Mouse (Mus musculus) gonadal fat pad, adult 2 months (tissue): Measurements from ENCODE around the gene Efcab5. TPM values are rescaled to one million over a fixed set of nuclear protein-coding genes. Genes with fewer than 3 reads are reported as not detected.

Experiments
- DNase-seq: peaks from one replicate; pipeline ENCODE4 v3.0.0-alpha.2; 2012; ENCODE audit warnings: low read depth
- polyA plus RNA-seq: library from polyadenylated mRNA; depleted of rRNA; stranded (reverse); fragments of >200 nt; gene quantifications from 2 replicates; pipeline ENCODE4 v1.2.3, GENCODE M21; 2012; rRNA removed

The Efcab5 gene
- 1.0 and 1.2 TPM in 2 replicates for polyA plus RNA-seq

GRCm38 (mm10) chr11:77188868-77189267, at the start of gene Efcab5:
Gene Efcab5 (minus strand): TSS chr11:77188968.
- DNase-seq = no peak

- DNase-seq = no peak
Observed at GRCm38 (mm10) chr11:77235267-77235666, 46.5 kb upstream of the Efcab5 start.

DNA sequence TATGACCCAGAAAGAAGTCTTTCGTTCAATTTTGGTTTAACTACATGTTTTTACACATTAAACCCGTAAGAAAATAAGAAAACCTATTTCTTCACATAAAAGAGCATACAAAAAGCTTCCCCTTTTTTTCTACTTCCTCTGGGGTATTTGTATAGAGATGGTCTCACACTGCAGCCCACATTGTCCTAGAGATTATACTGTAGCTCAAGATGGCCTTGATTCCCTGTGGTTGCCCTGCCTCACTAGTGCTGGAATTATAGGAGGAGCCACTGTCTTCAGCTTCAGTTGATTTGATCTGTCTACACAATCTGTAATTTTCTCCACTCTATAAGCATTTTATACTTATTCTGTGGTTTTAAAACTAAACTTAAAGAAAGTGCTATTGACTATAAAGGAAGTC, 42.7 kb upstream of the Efcab5 start:
- no peak for DNase-seq

DNA sequence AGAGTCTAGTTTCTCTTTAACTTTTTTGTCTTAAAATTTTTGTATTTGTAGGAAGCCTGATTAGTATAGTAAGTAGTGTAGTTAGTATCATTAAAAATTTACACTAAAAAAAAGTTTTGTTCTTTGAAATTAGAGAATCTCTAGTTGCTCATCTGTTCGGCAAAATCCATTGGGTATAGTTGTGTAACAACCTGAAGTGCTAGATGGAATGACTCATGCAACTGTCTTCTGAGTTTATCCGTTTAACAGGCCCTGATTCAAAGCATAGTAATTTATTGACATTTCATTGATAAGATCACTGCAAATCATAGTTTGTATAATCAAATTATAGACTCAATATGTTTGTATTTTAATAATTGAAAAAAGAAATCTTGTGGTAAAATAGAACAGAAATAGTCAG, 42.0 kb upstream of the Efcab5 start:
- DNase-seq = no peak

DNA sequence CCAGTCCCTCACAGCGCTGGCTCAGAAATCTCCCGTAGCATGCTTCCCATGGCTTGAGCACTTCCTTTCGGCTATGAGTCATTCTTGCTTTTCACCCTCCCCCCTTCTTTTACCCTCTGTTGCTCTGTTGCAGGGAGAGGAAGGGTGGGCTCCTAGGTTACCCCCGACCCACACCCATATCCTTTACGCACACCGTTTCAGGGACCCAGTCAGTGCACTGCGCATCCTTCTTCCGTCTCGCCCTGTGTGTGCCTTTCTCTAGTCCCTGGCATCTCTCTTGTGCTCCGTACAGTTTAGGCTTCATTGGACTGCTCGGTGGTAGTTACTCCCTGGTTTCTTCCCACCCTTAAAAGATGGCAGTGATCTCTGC, 28.0 kb upstream of the Efcab5 start:
- no peak for DNase-seq

- no peak for DNase-seq
Observed at GRCm38 (mm10) chr11:77215951-77216760, 27.4 kb upstream of the Efcab5 start, which contains the start of gene Ssh2. Gene Ssh2 (plus strand): TSS chr11:77216287.

DNA sequence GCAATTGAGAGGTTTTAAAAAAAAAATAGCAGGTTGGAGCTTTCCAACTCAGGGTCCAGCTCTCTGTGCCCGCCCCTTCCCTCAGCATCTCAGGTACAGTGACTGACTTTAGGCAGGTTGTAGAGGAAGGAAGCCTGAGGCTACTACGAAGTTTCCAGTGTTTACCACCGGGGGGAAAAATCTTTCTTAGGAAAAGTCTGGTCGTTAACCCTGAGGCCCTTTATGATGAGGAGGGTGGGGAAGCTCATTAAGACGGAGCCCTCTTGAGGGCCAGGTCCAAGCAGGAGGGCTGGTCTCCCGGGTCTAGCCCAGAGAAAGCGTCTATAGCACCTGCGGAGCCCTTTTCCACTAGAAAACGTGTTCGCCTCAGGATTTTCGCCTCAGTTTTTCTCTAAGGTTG, 26.7 kb upstream of the Efcab5 start:
- no peak for DNase-seq

GRCm38 (mm10) chr11:77214755-77215154, 26.0 kb upstream of the Efcab5 start:
- DNase-seq = no peak

DNA sequence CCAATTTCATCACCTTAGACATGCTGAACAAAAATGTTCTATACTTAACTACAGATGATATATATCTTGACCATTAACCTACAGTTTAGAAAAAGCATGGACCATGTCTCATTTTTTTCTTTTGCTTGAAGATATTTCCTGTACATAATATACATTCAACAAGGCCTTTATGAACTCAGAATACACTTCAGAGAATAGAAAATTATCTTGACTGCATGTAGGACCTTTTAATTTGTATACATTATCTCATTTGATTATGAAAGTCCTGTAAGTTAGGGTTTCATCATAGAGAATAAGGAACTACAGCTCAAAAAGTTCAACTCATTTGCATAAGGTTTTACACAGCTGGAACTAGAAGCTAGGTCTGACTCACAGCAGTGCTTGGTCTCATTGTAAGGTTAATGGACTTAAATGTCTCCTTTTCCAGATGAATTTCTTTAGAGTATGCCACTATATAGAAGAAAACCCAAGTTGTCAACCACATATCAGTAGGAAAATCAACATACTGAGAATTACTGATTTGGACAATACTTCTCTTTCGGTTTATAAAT, 25.4 kb upstream of the Efcab5 start:
- DNase-seq = no peak

DNA sequence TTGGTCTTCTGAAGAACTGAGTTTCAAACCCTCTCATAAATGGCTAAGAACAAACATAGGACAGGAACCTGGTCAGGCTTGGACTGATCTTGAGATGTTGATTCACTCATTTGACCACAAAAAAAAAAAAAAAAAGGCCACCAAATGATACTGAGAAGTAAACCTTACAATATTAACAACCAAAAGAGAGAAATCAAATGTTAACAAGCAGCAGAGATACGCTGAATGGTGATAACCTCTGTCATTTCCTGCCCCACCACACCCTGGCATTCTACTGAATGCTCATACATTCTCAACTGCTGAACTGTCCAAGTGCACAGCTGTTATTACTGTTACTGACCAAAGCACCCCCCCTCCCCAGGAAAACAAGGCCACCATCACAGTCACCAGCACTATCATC, 11.9 kb upstream of the Efcab5 start:
- DNase-seq = no peak

- no peak for DNase-seq
Observed at GRCm38 (mm10) chr11:77199636-77200035, 10.9 kb upstream of the Efcab5 start.

GRCm38 (mm10) chr11:77196181-77197143, 7.7 kb upstream of the Efcab5 start:
- DNase-seq = no peak

DNA sequence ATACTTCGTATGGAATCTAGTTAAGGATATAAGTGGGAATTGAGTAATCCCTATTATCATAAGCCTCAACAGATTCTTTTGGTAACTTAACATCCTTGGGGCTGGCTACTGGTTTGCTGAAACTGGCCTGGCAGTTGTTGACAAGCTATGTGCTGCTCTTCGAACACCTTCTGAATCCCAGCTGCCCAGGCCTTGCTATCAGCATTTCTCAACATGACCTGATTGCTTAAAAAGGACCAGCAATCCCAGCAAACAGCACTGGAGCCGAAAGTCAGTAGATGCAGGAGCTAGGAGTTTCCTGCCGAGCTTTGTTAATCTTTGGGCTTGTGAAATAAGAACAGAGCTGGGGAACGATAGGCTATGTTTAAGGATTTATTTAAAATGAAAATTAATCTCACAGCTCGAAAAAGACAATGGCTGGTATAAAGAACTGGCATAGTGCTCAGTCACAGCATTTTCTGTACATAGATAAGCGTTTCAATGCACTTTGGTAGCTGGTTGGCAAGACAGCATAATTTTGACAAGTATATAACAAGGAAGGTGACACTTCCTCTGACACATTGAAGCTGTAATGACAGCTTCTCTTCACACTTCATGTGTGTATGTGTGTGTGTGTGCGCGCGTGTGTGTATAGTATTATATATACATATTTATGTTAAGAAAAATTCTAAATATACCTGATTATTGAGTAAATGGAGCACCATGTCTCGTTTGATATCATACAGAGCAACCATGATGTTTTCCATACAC, 6.8 kb upstream of the Efcab5 start:
- no peak for DNase-seq

DNA sequence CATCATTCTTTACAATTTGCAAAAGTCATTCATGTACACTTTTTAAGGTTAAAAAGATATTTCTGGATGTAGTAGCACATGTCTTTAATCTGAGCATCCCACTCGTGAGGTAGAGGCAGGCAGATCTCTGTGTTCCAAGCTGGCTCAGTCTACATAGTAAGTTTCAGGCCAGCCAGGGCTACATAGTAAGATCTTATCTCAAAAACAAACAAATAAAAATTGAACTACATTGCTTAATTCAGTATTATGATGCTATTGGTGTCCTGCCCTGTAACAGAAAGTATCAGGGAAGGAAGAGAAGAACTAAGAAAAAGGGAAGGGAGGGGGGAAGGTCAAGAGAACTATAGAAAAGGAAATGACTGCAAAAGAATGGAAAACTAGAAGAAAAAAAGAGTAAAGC, 6.0 kb upstream of the Efcab5 start:
- DNase-seq = no peak

- no peak for DNase-seq
Observed at GRCm38 (mm10) chr11:77193941-77194553, 5.3 kb upstream of the Efcab5 start.

- no peak for DNase-seq
Observed at GRCm38 (mm10) chr11:77193410-77193809, 4.6 kb upstream of the Efcab5 start.

DNA sequence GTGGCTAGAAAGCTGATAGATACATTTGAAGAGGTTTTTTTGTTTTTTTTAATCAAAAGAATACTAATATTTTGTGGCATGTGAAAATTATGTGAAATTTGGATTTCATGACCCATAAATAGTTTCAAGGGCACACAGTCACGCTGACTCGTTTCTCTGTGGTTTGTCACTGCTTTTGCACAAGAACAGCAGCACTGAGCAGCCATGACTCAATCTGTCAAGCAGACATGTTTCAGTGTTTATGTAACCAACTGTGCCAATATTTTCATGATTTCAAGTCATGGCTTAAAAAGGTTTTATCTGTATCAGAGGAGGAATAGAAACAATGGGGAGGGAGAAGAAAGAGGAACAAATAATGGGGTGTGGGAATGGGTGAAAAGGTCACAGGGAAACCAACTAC, 3.8 kb downstream of the Efcab5 start:
- DNase-seq = no peak

DNA sequence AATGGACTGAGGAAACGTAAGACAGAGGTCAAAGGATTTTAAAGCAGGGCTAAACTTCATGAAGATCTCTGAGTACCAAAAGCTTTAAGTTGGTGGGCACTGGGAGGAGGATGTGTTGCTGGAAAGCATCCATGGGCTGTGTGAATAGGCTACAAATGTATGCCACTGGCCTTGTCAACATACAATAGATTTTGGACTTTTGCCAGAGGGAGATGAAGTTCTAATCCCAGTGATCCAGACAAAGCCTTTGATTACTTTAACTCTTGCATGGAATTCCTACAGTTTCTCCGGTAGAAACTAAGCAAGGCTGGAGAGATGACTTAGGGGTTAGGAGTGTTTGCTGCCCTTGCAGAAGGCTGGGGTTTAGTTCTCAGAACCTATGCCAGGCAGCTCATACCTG, 6.2 kb downstream of the Efcab5 start:
- no peak for DNase-seq

DNA sequence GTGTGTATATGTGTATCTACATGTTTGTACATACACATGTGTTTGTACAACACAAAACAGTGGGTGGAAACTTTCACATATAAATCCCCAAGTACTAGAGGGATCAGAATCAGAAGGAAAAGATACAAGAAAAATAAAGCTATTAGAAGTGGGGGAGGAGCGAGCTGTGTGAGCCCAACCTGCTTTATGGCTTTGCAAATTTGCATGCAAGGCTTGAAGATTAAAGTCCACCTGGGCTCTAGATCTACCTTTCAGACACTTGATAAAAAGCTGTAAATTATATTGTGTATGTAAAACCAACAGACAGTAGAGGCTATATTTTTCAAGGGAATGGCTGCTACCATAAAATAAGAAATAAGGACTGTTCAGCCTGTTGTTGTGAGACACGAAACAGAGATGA, 6.7 kb downstream of the Efcab5 start:
- no peak for DNase-seq

DNA sequence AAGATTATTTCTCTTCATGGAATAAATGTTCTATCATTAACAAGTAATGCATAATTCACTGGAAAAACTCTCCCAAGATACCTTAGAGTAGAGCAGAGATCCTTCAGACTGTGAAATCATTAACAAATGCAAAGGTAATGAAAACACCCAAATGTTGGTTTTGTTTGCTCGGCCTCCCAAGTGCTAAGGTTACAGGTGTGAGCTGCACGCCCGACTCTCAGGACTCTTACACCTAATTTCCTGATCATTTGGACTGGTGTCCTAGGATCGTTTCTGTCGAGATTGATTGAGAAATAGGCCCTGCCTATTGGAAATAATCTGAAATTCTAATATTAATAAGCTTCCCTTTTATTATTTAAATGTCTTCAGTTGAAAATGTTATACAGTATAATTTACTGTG, 7.2 kb downstream of the Efcab5 start:
- DNase-seq = no peak

DNA sequence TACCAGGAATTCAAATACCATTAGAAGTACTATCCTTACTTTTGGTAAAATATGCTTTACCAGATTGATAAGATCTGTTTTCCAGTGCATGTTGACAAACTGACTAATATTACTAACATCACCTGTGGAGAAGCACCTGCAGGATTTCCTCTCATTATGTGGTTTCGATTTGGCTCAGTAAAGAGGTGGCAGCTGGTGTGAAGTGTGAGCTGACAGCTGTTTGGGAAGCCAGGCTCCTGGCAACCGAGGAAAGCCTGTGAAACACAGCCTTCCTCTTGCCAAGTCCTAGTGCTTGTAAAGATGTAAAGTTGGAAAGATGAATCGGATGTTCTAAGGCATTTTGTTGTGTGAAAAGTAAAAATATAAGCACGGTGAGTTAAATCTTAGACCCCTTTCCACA, 7.9 kb downstream of the Efcab5 start:
- no peak for DNase-seq
